Mouse (Mus musculus): ENCODE results near the gene Nell2. TPM values are rescaled to one million over a fixed set of nuclear protein-coding genes. Genes with fewer than 3 reads are reported as not detected.

Nell2 gene
- polyA plus RNA-seq, 2 experiments, result 0.20 TPM

GRCm38 (mm10) chr15:95081654-95082053 is 446.7 kb downstream of the Nell2 start:
- TF ChIP-seq CTCF (IDR thresholded peaks at IDR 0.05; ENCODE audit: low read depth) (no peak), EP300 (IDR thresholded peaks at IDR 0.05; ENCODE audit: low read depth) (no peak)
- no peaks in the 10 kb centered on the region for H3K27me3 ChIP-seq (ENCODE audit: control insufficient read depth, insufficient read depth, low read length)
- DNase-seq (ENCODE audit: low read depth in 3 of 3, low spot score in 3 of 3), result no peak
- H3K4me1 ChIP-seq (replicated peaks; ENCODE audit: control insufficient read depth in 2 of 2, insufficient read depth in 2 of 2, low read length in 1 of 2), result no peaks in the 10 kb centered on the region
- no peaks in the 10 kb centered on the region for H3K36me3 ChIP-seq (replicated peaks; ENCODE audit: control insufficient read depth, insufficient read depth, low read depth)
- ATAC-seq (ENCODE audit: insufficient read depth), result no peak
- WGBS (ENCODE audit: insufficient replicate concordance), result 89% methylated on average over 11 of the region's 11 CpGs
- H3K9ac ChIP-seq (replicated peaks), result no peak overlapping the region
- H3K9me3 ChIP-seq (ENCODE audit: control insufficient read depth, low read length), result no peaks in the 10 kb centered on the region; the same call in 1 of the 2 replicates
- no peak overlapping the region for H3K4me2 ChIP-seq (ENCODE audit: low read depth)
- H3K4me3 ChIP-seq (ENCODE audit: insufficient read depth in 1 of 2, low read depth in 2 of 2, low read length in 2 of 2), result no peak overlapping the region
- H3K27ac ChIP-seq, result no peak overlapping the region

GRCm38 (mm10) chr15:95075356-95075755 is 453.0 kb downstream of the Nell2 start:
- H3K4me1 ChIP-seq (replicated peaks; ENCODE audit: control insufficient read depth in 2 of 2, insufficient read depth in 2 of 2, low read length in 1 of 2), result no peaks in the 10 kb centered on the region
- H3K36me3 ChIP-seq (replicated peaks; ENCODE audit: control insufficient read depth, insufficient read depth, low read depth), result no peaks in the 10 kb centered on the region
- no peak overlapping the region for H3K4me3 ChIP-seq (ENCODE audit: insufficient read depth in 1 of 2, low read depth in 2 of 2, low read length in 2 of 2)
- ATAC-seq (ENCODE audit: insufficient read depth) (no peak), DNase-seq (ENCODE audit: low read depth in 3 of 3, low spot score in 3 of 3) (no peak)
- H3K9me3 ChIP-seq (ENCODE audit: control insufficient read depth, low read length), result no peaks in the 10 kb centered on the region; the same call in 1 of the 2 replicates
- 70% methylated on average over 12 of the region's 12 CpGs for WGBS (ENCODE audit: insufficient replicate concordance)
- H3K4me2 ChIP-seq (ENCODE audit: low read depth), result no peak overlapping the region
- no peak overlapping the region for H3K9ac ChIP-seq (replicated peaks)
- no peak for TF ChIP-seq CTCF (IDR thresholded peaks at IDR 0.05; ENCODE audit: low read depth)
- no peak for TF ChIP-seq EP300 (IDR thresholded peaks at IDR 0.05; ENCODE audit: low read depth)
- H3K27me3 ChIP-seq (ENCODE audit: control insufficient read depth, insufficient read depth, low read length), result no peaks in the 10 kb centered on the region
- no peak overlapping the region for H3K27ac ChIP-seq

GRCm38 (mm10) chr15:95070881-95071280 is 457.5 kb downstream of the Nell2 start:
- DNase-seq (ENCODE audit: low read depth in 3 of 3, low spot score in 3 of 3) (no peak), ATAC-seq (ENCODE audit: insufficient read depth) (no peak)
- TF ChIP-seq CTCF (IDR thresholded peaks at IDR 0.05; ENCODE audit: low read depth) (no peak), EP300 (IDR thresholded peaks at IDR 0.05; ENCODE audit: low read depth) (no peak)
- no peaks in the 10 kb centered on the region for H3K36me3 ChIP-seq (replicated peaks; ENCODE audit: control insufficient read depth, insufficient read depth, low read depth)
- no peaks in the 10 kb centered on the region for H3K9me3 ChIP-seq (ENCODE audit: control insufficient read depth, low read length)
- H3K4me2 ChIP-seq (ENCODE audit: low read depth), result no peak overlapping the region
- no peak overlapping the region for H3K9ac ChIP-seq (replicated peaks)
- no peak overlapping the region for H3K4me3 ChIP-seq (ENCODE audit: insufficient read depth in 1 of 2, low read depth in 2 of 2, low read length in 2 of 2)
- 66% methylated on average over 7 of the region's 7 CpGs for WGBS (ENCODE audit: insufficient replicate concordance)
- no peak overlapping the region for H3K27ac ChIP-seq
- no peaks in the 10 kb centered on the region for H3K27me3 ChIP-seq (ENCODE audit: control insufficient read depth, insufficient read depth, low read length)
- H3K4me1 ChIP-seq (replicated peaks; ENCODE audit: control insufficient read depth in 2 of 2, insufficient read depth in 2 of 2, low read length in 1 of 2), result no peaks in the 10 kb centered on the region

- ATAC-seq (ENCODE audit: insufficient read depth) (no peak), DNase-seq (ENCODE audit: low read depth in 3 of 3, low spot score in 3 of 3) (no peak)
- no peaks in the 10 kb centered on the region for H3K36me3 ChIP-seq (replicated peaks; ENCODE audit: control insufficient read depth, insufficient read depth, low read depth)
- H3K4me3 ChIP-seq (ENCODE audit: insufficient read depth in 1 of 2, low read depth in 2 of 2, low read length in 2 of 2), result no peak overlapping the region
- 76% methylated on average over 1 of the region's 1 CpGs for WGBS (ENCODE audit: insufficient replicate concordance)
- H3K27ac ChIP-seq, result no peak overlapping the region
- H3K4me1 ChIP-seq (replicated peaks; ENCODE audit: control insufficient read depth in 2 of 2, insufficient read depth in 2 of 2, low read length in 1 of 2), result no peaks in the 10 kb centered on the region
- no peak overlapping the region for H3K9ac ChIP-seq (replicated peaks)
- no peaks in the 10 kb centered on the region for H3K27me3 ChIP-seq (ENCODE audit: control insufficient read depth, insufficient read depth, low read length)
- no peaks in the 10 kb centered on the region for H3K9me3 ChIP-seq (ENCODE audit: control insufficient read depth, low read length)
- H3K4me2 ChIP-seq (ENCODE audit: low read depth), result no peak overlapping the region
- no peak for TF ChIP-seq CTCF (IDR thresholded peaks at IDR 0.05; ENCODE audit: low read depth)
- TF ChIP-seq EP300 (IDR thresholded peaks at IDR 0.05; ENCODE audit: low read depth), result no peak
Observed at GRCm38 (mm10) chr15:95068799-95069198, 459.6 kb downstream of the Nell2 start.

- no peak overlapping the region for H3K27ac ChIP-seq
- no peaks in the 10 kb centered on the region; the same call in 1 of the 2 replicates for H3K9me3 ChIP-seq (ENCODE audit: control insufficient read depth, low read length)
- no peak overlapping the region for H3K9ac ChIP-seq (replicated peaks)
- no peaks in the 10 kb centered on the region for H3K27me3 ChIP-seq (ENCODE audit: control insufficient read depth, insufficient read depth, low read length)
- ATAC-seq (ENCODE audit: insufficient read depth) (no peak), DNase-seq (ENCODE audit: low read depth in 3 of 3, low spot score in 3 of 3) (no peak)
- no peaks in the 10 kb centered on the region for H3K36me3 ChIP-seq (replicated peaks; ENCODE audit: control insufficient read depth, insufficient read depth, low read depth)
- TF ChIP-seq EP300 (IDR thresholded peaks at IDR 0.05; ENCODE audit: low read depth) (no peak), CTCF (IDR thresholded peaks at IDR 0.05; ENCODE audit: low read depth) (no peak)
- WGBS (ENCODE audit: insufficient replicate concordance), result 71% methylated on average over 1 of the region's 1 CpGs
- no peak overlapping the region for H3K4me2 ChIP-seq (ENCODE audit: low read depth)
- no peak overlapping the region for H3K4me3 ChIP-seq (ENCODE audit: insufficient read depth in 1 of 2, low read depth in 2 of 2, low read length in 2 of 2)
- no peaks in the 10 kb centered on the region for H3K4me1 ChIP-seq (replicated peaks; ENCODE audit: control insufficient read depth in 2 of 2, insufficient read depth in 2 of 2, low read length in 1 of 2)
Observed at GRCm38 (mm10) chr15:95068023-95068422, 460.3 kb downstream of the Nell2 start.
